Mouse (Mus musculus): ENCODE results near the gene Spock1. TPM values are rescaled to one million over a fixed set of nuclear protein-coding genes. Genes with fewer than 3 reads are reported as not detected.

Spock1 gene
- total RNA-seq, 1 experiment from 2014 or later, result 13.1 TPM

DNA sequence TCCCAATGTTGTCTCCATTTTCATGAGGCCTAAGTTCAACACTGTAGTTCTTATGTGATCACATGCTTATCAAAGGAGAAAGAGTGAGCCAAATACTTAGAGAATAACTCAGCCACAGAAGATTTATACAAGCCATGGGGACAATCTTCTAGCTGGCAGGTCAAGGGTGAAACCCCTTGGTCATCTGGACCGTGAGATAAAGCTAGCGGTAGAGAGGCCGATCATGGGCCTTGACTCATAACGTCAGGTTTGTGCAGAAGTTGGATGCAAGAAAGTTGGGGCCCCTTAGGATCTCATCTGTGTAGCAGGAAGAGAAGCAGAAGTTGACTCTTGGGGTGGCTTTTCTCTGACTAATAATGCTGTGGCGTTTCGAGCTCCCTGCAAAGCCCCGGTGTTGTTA lies 253.8 kb downstream of the Spock1 start:
- DNase-seq, result no peak

DNA sequence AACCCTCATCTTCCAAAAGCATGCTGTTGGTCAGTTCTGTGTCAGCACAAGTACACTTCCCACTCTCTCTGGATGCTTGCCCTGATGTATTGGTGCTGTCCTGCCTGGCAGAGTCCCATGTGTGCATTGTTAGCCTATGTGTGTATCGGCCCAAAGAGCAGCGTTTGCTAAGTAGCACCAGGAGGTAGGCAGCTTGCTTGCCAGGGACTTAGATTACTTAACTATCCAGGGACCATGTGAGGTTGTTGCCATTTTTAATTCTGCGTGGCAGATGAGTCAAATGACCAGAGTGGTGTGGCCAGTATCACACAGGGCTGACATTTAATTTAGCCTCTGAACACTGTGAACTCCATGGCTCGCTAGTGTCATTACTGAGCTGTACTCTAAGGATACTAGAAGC lies 256.9 kb downstream of the Spock1 start:
- no peak for DNase-seq

DNA sequence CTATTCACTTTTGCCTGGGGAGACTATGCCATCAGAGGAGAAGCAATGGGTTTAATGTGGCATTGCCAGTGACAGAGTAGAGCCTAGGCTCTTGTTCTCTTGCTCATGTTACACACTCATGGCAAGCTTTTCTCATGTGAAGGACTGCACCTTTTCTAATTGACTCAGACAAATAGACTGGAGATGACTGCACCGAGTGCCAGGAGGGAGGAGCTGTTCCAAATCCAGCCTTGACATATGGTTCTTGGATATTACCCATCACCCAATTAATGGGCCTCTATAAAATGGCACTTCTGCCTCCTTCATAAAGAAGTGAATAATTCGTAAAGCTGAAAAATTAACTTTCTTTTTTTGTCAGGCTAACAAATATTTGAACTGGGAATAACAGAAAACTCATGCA lies 259.3 kb downstream of the Spock1 start:
- no peak for DNase-seq

DNA sequence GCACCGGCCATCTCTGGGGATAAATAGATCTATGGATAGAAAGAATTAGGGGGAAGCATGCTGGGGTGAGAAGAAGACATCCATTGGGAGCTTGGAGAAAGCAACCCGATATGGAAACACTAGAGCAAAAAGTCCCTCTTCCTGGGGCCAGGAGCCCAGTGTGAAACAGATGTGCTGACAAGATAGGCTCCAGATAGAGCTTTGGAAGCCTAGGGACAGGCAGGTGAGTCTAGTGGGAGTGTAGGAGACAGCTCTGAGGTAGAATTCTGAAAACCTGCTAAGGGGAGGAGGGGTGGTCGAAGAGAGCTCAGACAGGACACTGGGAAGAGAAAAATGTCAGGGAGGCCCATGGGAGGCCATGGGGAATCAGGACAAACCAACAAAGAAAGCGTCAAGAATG lies 260.7 kb downstream of the Spock1 start:
- DNase-seq, result no peak

DNA sequence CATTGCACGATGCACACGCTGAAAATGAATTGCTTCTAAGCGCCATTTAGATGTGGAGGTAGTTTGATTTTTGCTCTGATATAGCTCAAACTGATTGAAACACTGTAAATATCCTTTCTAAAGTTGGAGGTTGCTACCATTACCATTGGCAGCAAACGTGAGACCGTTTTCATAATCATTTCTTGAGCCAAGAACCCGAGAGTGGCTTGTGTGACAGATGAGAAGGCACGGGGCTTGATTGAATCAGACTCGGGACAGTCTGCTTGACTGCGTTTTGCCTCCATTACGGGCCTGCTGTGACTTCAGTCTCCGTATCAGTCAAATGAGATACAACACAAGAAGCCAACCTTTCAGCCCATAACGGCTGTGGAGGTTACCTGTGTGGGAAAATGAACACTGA lies 265.1 kb downstream of the Spock1 start:
- no peak for DNase-seq

DNA sequence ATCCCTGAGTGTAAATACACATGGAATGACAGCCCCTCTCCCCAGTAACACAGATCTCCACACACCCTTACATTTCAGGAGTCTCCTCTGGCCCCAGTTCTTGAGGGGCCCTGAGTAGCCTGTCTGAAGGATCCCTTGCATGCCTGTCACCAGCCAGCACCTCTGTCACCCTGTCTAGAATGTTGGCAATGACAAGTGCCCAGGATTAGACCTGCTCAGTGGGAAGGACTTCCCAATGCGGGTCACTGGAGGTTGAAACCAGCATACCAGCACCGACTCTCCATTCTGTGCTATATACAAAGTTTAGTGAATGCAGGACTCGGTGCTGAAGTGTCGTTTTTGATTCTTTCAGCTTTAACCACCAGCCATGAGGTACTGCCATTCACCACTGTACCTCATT lies 266.5 kb downstream of the Spock1 start:
- DNase-seq, result no peak

DNA sequence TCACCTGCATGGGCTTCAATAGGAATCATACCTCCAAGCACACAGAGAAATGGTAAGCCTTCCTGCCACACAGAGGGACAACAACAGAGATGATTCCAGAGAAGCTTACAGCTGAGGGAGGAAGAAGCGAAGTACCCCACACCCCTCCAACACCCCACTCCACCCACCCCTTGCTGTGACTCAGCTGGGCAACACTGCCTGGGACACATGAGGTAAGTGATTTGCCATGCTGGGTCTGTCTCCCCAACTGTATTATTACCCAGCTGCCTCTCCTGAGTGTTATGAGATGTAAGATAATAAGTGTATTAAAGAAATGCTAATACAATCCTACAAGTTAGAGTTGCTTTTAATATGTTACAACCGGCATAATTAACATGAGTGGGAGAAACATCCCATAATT lies 267.2 kb downstream of the Spock1 start:
- DNase-seq, result no peak

DNA sequence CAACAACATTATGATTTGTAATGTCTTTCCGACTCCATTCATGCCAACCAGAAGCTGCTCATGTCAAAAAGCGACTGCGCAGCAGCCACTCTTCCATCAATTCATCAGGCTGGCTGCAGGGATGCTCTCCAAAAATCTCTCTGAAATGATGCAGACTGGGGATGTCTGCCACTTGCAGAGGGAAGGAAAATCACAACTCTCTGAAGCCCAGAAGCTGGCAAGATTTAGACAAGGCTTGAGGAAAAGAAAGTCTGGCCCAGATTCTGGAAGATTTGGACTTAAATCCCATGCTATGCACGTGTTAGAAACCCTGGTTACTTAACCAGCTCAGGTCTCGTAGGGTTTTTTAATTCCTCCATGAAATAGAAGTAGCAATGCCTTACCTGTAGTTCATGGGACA lies 269.3 kb downstream of the Spock1 start:
- DNase-seq, result no peak

DNA sequence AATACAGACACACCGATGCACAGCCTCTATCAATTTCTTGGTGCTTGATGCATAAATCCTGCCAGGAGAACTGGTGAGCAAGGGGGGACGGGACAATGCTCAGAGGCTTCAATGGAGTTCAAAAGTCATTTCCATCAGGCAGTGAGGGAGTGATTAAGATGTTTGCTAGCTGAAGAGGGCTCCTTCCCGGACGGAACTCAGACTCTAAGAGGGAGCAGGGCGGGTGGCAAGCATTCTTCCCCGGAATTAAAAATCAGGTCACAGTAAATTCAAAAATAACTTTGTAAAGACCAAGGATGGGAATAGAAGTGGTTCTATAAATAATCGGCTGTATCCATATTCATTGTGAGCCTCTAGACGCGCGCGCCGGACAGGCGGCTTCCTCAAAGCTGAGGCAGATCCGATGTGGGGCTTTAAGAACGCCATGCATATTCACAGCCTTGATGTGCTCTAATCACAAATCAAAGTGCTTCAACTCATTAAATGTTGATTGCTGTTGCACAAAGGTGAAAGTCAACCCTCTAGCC lies 270.5 kb downstream of the Spock1 start:
- no peak for DNase-seq

DNA sequence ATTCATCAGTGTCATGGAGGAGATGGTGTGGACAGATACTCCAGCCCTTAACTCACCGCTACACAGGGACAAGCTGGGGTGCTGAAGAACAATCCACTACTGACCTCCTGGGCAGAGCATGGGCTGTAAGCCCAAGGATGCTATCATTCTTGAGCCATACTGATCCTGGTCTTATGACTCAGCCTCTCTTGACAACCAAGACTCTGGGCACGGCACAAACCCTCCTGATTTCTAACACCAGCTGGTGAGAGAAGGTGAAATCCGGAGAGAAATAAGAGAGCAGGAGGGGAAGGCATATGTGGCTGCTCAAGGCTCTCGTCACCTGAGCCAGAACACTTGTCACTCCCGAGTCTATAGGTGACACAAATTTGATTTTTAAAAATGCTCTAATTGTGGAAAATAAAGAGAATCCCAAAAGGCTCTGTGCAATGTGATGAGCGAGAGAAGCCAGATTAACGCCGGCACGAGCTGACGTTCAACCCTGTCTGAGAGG lies 271.0 kb downstream of the Spock1 start:
- DNase-seq, result no peak

DNA sequence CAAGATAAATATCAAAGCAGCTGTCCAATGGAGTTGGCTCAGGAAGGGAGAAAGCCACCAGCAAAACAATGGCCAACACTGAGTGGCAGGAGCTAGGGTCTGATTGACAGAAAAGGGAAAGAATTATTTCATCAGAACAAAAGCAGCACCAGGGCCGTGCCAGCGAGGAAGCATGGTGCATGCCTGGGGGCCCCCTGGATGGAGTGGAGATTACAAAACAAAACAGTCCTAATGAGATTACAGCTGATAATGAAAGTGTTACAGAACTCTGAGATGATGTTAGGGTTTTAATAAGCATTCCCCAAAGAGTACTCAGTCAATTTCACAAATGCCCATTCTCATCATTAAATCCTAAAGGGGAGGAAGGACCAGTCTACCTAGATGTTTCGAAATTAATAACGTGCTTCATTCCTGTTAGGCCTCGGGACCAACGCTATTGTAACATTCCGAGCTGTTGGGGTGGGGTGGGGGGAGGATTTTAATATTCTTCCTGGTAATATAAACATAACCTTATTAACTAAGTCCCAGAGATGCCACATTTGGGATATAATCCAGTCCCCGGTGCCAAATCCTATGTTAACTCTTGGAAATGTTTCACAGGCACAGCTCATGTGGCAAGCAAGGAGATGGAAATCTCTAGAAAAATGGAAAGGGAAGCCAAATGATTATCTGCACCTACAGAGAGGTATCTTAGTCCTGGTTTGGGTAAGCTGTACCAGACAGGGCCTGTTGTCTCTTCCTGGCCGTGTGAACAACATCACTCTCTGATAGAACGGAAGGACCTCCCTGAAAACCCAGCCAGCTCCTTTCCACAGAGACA lies 271.7 kb downstream of the Spock1 start:
- no peak for DNase-seq

DNA sequence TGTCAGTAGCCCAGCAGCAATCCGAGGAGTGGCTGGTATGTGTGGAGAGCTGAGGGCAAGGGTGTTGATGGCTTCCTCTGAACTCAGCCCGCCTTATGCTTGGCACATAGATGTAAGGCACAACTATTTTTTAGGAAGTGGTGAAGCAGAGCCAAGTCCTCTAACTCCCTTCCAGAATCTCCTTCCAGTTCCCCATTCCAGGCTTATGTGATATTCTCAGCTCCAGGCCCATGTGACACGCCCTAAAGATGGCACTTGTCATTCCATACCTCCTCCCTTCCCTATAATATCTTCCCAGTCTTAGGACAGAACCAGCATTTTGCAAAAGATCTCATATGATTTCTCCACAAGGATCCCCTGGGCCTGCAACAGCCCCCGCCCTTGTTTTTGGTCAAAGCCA lies 277.6 kb downstream of the Spock1 start:
- no peak for DNase-seq

DNA sequence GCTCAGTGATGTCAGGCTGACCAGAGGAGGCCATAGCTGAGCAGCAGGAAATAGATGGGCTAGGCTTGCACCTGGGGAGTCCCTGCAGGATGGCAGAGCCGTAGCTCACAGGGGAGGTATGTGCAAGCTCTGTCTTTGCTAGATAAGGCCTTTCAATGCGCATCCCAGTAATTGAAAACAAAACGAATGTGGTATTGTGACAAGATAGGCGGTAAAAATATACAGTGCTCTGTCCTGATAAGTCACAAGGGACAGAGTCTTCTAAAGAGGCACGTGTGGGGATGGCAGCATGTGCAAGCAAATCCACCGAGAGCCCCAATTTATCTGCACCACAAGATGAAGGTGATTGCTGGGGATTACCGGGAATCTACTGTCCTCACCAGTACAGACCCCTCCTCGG lies 279.9 kb downstream of the Spock1 start:
- no peak for DNase-seq

DNA sequence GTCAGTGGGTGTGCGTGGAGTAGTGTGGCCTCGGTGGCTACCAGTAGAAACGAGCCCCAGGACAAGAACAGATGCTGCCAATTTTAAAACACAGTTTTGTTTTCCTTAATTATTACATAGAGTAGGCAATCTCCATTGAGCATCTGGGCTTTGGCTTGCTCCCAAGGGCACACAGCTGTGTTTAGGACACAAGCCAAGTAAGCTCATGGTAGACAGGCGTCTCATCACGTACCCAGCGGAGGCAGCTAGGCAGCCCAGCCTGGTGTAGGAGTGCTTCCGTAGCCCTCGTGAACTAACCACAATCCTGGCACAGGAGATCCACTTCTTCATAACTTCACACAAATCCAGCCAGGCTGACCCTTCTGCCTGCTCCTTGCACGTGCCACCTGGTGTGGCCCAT lies 281.7 kb downstream of the Spock1 start:
- DNase-seq, result peak; percentile 26

DNA sequence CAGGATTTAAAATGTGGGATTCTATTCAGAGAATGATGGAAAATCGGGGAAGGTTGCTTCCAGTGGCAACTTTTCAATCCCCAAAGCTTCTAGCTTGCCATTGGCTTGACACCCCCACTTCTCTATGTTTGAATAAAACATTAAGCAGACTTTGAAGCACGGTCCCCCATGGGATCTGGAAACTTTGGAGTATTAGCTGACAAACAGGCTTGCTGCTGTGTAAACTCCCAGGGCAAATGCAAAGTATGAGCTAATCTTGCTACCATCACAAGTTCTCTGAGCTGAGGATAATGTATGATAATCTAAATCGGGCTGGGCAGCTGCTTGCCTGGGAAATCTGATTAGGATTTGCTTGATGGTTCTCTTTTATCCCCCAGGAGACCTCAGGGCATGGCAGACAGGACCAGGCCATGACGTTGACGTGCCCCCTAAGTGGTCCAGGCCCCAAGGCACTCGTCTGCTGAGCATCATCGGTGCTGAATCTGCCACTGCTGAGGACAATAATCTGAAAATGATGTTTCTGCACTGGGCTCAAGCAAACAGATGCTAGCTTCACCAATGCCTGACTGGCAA lies 284.1 kb downstream of the Spock1 start:
- peak; percentile 7 for DNase-seq

DNA sequence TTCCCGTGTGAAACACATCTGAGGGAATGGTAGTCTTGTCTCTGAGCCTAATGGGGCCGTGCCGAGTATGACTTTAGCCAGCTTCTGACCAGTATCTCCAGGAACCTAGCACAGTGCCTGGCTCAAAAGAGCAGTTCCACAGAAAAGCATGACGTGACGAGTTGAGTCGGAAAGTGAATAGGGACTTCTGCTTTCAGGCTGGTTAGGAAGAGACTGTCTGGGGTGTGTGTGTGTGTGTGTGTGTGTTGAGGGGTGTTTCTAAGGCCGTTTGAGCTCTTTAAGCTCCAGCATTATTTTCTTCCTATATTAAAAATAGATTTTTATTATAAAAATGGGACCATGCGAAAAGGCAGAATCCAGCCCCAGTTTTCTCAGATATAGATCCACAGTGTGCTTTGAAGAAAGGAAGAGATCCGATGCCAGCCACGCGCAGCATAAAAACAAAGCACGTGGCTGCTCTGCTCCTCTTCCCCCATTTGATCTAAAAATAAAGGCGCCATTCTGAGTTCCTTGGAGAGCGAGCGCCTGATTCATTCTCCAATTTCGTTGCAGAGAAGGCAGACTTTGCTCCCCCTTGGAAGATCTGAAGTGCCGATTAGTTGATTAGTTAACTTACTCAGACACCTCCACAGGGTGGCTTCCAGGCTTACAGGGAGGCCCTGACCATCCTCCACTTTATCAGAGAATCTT lies 288.9 kb downstream of the Spock1 start:
- no peak for DNase-seq

DNA sequence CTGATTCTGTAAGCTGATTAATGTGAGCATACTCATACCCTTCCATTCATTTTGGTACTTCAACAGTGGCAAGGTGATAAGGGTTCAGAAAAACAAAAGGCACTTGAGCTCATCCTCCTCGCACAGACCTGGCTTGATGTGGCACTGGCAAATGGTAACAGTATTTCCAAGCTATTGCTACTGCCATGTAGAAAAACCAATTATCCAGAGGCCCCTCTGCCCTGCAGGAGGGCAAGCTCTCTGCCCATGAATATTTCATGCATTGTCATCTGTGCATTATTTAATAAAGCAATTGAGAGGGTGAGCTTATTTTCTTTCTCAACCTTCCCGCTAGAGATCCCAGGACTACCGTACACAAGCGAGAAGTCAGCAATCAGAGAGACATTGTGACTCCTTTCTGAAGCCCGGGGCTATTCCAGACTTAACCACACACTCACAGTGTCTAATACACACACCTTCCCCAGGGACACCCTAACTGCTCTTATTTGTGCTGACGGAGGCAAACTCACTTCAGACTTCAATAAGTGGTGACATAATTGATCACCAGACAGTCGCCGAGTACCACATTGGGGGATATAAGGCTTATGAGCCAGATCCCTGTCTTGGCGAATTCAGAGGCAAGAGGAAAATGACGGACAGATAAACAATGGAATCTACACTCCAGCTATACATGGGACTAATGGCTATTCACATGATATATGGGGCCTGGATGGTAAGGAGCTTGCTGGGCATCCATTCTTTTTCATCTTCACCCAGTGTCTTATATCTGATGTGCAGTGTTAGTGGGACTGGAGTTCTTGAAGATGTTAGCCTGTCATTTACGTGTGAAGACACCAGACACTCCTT lies 296.6 kb downstream of the Spock1 start:
- DNase-seq, result no peak

DNA sequence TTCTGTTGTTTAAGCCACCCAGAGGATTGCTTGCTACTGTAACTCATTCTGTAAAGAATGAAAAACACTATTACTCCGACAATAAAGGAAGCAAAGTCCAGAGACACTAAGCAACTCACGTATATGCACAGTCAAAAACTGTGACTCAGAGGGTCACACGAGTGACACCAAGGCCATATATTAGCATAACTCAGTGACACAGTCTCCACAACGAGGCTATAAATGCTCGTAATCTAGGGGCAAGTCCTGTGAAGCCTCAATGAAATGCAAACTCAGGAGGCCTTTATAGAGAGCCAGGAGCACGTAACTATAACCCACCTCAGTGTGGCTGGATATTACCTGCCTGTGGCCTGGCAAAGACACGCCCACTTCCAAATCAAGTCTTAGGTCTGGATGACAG lies 298.2 kb downstream of the Spock1 start:
- no peak for DNase-seq

DNA sequence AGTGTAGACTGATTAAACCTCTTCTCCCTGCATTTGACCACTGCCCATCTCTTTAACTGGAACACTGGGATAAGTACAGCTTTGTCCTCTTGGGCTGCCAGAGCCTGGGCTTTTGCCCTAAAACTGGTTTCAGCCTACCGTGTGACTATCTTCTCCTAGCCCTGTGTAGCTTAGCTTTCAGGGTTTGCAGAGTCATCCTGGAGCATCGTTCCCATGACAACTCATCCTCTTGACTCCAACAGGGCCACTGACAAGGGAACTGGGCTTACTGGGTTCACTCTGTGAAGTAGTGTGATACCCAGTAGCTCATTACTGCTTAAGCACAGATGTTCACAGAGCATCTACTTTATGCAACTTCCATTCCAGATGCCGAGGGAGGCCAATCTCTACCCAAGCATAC lies 303.7 kb downstream of the Spock1 start:
- no peak for DNase-seq

DNA sequence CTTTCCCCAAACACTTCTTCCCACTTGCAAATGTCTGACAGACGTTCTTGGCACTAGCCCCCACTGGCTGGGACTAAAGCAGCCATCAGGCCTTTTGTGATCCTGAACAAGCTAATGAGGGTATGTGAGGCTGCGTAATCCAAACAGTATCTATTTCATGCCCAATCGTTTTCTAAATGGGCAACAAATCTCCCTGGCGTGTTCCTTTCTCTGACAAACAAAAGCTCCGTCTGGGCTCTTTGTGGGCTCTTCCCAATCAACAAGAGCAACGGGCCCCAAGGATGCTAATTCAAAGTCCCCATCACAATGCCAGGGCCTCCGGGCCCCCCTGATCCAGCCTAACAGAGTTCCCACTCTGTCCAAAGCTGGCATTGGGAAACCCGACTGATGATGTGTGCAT lies 304.9 kb downstream of the Spock1 start:
- no peak for DNase-seq

DNA sequence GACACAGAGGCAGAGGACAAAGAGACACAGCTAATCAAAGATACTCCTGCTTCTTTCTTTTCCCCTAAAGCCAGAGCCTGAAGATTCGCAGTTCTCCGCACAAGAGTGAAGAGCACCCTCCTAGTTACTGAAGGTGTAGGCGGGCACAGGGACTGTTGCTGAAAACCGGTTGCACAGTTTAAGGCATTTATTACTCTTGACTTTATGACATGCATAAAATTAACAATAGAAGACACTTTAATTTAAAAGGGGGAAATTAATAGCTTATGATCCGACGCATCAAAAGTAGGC lies 312.4 kb downstream of the Spock1 start:
- DNase-seq, result no peak

DNA sequence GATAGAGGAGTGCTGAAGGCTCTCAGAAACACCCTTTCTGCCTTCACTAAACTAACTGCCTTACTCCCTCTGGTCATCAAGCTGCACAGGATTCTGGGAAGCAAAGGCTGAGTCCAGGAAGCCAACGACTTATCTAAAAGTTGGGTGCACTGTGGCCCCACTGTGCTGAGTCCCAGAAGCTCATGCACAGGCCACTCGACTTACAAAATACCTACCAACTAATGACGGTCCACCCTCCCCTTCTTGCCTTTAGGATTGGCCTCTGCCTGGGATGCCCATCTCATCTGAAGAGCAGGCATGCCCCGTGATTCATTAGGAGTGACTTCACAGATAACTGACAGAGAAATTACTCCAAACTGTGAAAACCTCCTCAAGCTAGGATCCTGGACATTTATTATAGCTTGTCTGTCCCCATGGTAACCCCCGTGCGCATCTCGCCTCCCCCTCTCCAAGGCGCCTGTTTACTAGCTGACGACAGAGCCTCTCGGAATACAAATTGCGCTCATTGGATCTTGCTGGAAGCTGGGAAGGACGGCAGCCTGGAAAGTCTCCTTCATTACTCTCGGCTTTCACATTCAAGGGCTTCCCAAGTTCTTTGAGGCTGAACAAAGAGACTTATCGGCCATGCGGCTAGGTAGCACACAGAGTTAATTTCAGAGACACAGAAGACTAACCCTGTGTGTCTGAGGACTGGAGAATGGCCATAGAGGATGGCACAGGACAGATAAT lies 312.9 kb downstream of the Spock1 start:
- DNase-seq, result peak; percentile 22
